Mouse (Mus musculus) kidney, adult 2 months (tissue): ENCODE data around the gene Nkain2.

Experiments used
- CTCF ChIP-seq: fragments of 200-500 bp; conservative IDR thresholded peaks from 2 replicates; pipeline ENCODE4 v1.5.1; 2011; ENCODE audit warnings: low read depth, mild to moderate bottlenecking, control low read depth, low read length, moderate library complexity, mixed read lengths; ENCODE audit not compliant: insufficient read depth, insufficient read length
- POLR2A ChIP-seq: fragments of 200-500 bp; IDR thresholded peaks from one replicate; pipeline ENCODE4 v1.6.1; 2011; ENCODE audit warnings: low read depth, low read length, control low read depth

DNA sequence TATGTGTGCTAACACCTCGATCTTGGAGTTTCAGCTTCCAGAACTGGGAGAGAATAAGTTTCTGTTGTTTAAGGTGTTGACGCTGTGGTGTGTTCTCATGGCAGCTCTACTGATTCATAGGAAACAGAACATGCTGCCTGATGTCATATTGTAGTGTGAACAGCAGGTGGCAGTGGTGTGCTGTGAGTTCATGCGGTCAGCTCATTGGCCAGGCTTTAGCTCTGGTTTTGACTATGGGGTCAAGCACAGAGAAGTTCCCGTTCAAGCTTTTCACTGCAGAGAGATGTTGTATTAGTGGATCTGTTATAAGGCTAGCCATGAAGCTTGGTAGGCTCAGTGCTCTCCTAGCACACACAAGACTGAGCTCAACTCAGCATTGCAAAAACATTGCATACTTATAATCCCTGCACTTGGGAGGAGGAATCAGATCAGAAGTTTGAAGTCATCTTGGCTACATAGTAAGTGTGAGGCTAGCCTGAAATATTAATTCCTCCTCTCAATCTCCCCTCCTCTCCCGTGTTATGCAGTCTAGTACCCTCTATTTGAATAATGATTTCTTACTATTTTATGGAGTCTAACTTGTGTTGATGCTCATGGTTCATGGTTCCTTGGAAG lies 1147.7 kb downstream of the Nkain2 start:
- TF ChIP-seq CTCF: peak; percentile 96
- TF ChIP-seq POLR2A: no peak
